Mouse (Mus musculus) testis, adult 2 months (tissue): ENCODE measurements around the gene Ccdc36.

Experiments
- CTCF ChIP-seq: fragments of 200-500 bp; IDR thresholded peaks from 2 replicates; pipeline ENCODE4 v1.5.1; 2012; ENCODE audit warnings: low read depth, mild to moderate bottlenecking, inconsistent platforms, low read length, moderate library complexity; ENCODE audit not compliant: control insufficient read depth, insufficient read depth, insufficient replicate concordance
- POLR2A ChIP-seq: fragments of 200-500 bp; IDR thresholded peaks from 2 replicates; pipeline ENCODE4 v1.6.1; 2012; ENCODE audit warnings: low read depth, mild to moderate bottlenecking, inconsistent platforms, low read length, moderate library complexity; ENCODE audit not compliant: control insufficient read depth

- TF ChIP-seq POLR2A (peak; percentile 81), CTCF (no peak)
Measured at GRCm38 (mm10) chr9:108460319-108461178, 32.3 kb upstream of the Ccdc36 start, which contains the start of gene Ccdc71.
